Comparison of ENCODE assay signal across 19 mouse cellular contexts in genomic region chr12:91183304-91183855, GRCm38 (mm10).
DNase-seq lines count a peak whose midpoint lies in the region; ATAC-seq and TF ChIP-seq lines count a peak whose summit lies in the region.
"Had no signal": no experiment of that assay in that cellular context is flagged by ENCODE, and none has a peak within 500 bp of the region (broad histone marks: within the 10 kb centered on the region; RNA-seq: fewer than 3 reads in every experiment).

No protein-coding gene starts in this region.

- no peaks in the 10 kb centered on the region for H3K4me1 ChIP-seq in thymus, adult 2 months (replicated peaks; ENCODE audit: control insufficient read depth, insufficient read depth, low read length)
- H3K4me1 ChIP-seq: embryonic facial prominence, embryonic 15.5 days; forebrain, embryonic 13.5 days; lung, embryonic 15.5 days had no signal

- peak; percentile 96 for ATAC-seq in activated CD4-positive, CD25-positive, alpha-beta regulatory T cell, adult 4 months
- ATAC-seq: forebrain, embryonic 13.5 days had no signal

- no peak for TF ChIP-seq CTCF in thymus, adult 2 months (IDR thresholded peaks at IDR 0.05; ENCODE audit: borderline replicate concordance, control insufficient read depth, extremely low read depth, insufficient read depth, low read length, poor library complexity)

- peak overlapping the region; percentile 79 for H3K4me3 ChIP-seq in thymus, adult 2 months (ENCODE audit: control insufficient read depth, insufficient read depth, low read length)
- H3K4me3 ChIP-seq in macrophage (ENCODE audit: inconsistent target): no peak overlapping the region
- H3K4me3 ChIP-seq: embryonic facial prominence, embryonic 15.5 days; forebrain, embryonic 13.5 days; gastrocnemius, adult 2 months; heart, adult 2 months; lung, embryonic 15.5 days; myocyte had no signal

- no peaks in the 10 kb centered on the region for H3K36me3 ChIP-seq in thymus, adult 2 months (ENCODE audit: control insufficient read depth, insufficient read depth, low read length)
- no peaks in the 10 kb centered on the region for H3K36me3 ChIP-seq in macrophage (ENCODE audit: inconsistent target)
- H3K36me3 ChIP-seq: embryonic facial prominence, embryonic 15.5 days; lung, embryonic 15.5 days had no signal

- no peak for DNase-seq in thymus, adult 2 months
- no peak for DNase-seq in thymus, postnatal 25 days
- no peak for DNase-seq in adrenal gland, adult 8-10 months
- no peak for DNase-seq in frontal cortex, postnatal 36 days (ENCODE audit: low spot score in 2 of 2)
- DNase-seq in cerebellum, adult 9-11 months: no peak
- DNase-seq: cerebellum, adult 11-12 months; gastrocnemius, adult 2 months; heart, adult 2 months; heart, postnatal 10 days; kidney, adult 8-10 months; layer of hippocampus, postnatal 36 days; thymus, postnatal 4 days had no signal

- H3K27me3 ChIP-seq in thymus, adult 2 months (ENCODE audit: control insufficient read depth, insufficient read depth, low read length): no peaks in the 10 kb centered on the region
- H3K27me3 ChIP-seq: embryonic facial prominence, embryonic 15.5 days; forebrain, embryonic 13.5 days; lung, embryonic 15.5 days had no signal

- H3K79me2 ChIP-seq in macrophage (ENCODE audit: inconsistent target): no peaks in the 10 kb centered on the region

- TF ChIP-seq POLR2A in thymus, adult 2 months (IDR thresholded peaks at IDR 0.05; ENCODE audit: control insufficient read depth, extremely low read depth, insufficient read depth, low read length, poor library complexity): no peak

- H3K27ac ChIP-seq in thymus, adult 2 months (ENCODE audit: control insufficient read depth, insufficient read depth, low read length): peak overlapping the region; percentile 86
- H3K27ac ChIP-seq in macrophage: peak overlapping the region; percentile 42
- H3K27ac ChIP-seq: embryonic facial prominence, embryonic 15.5 days; forebrain, embryonic 13.5 days; gastrocnemius, adult 2 months; heart, adult 2 months; hindbrain, embryonic 14.5 days; lung, embryonic 15.5 days had no signal

- 22% methylated on average over 4 of the region's 4 CpGs for WGBS in thymus, adult 2 months
- 33% methylated on average over 4 of the region's 4 CpGs for WGBS in macrophage (ENCODE audit: missing documents)
